Mouse (Mus musculus): ENCODE measurements around the gene Eri3.

The Eri3 gene

DNA sequence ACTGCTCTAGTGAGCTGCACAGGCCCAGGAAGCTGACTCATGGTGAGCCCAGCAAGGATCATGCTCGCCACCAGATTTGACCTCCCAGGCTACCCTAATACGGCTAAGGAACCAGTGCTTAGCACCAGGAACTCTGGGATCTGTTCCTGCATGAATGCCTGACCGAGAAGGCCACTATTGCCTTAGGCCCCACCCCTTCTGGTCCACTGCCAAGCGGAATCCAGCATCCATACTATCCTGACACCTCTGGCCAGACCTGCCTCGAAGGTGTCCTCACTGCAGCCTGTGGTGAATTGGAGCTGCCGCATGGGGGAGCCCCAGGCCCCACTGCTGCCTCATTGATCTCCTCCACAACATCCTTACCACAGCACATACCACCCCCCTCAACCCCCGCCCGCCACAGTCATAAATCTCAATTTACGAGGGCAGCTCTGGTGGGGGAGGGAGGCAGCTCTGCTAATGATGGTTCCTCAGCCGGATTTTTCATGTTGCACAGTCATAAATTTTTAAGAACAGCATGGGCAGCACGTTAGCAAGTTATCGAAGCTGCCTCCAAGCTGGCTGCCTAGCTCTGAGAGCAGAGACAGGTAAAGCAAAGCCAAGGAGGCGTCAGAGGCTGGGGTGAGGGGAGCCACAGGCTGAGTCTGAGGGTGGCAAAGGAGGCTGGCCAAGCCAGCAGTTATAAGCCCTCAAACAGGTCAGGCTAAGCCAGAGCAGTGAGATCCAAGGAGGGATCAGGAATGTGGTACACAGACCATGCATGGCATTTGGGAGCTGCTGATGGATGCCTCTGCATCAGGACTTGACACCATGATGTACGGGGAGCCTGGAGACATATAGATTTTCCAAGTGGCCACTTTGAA, 108.6 kb downstream of the Eri3 start:
- no peak for DNase-seq (ENCODE audit: low spot score in 2 of 2)

DNA sequence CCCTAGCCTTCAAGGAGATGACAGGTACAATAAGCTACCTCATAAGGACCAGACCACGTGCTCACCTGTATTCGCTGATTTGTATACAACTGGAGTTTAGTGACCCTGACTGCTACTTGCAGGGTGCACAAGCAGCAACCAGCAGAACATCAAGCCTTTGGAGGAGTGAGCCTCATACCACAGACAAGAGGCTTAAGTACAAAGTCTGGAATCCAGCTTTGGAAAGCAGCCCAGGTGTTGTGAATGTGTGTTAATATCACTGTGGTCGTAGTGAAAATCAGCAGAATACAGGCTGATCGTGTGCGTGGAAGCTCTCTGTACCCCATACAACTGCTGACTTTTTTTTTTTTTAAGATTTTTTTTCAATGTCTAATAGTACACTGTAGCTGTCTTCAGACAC, 109.8 kb downstream of the Eri3 start:
- no peak for DNase-seq (ENCODE audit: low spot score in 2 of 2)

- no peak for DNase-seq (ENCODE audit: low spot score in 2 of 2)
Measured at GRCm38 (mm10) chr4:117664411-117665137, 114.4 kb downstream of the Eri3 start.

DNA sequence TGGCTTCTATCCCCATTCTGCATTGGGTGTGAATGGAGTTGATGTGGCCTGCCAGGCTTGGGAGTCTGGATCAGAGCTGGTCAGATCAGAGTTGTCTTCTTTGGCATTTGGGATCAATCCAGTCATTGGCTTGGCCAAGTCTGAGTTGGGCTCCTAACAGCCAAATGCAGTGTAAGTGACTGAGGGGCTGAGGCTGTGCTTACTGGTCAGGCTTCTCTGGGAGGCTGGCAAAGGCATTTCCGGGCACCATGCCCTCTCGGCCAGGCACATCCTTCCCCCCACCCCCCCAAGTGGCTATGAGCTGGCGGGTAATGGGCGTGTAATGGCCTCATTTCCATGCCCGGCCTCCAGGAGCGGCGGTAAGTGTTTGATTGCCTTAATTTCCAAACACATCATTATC, 115.4 kb downstream of the Eri3 start:
- DNase-seq (ENCODE audit: low spot score in 2 of 2): no peak

DNA sequence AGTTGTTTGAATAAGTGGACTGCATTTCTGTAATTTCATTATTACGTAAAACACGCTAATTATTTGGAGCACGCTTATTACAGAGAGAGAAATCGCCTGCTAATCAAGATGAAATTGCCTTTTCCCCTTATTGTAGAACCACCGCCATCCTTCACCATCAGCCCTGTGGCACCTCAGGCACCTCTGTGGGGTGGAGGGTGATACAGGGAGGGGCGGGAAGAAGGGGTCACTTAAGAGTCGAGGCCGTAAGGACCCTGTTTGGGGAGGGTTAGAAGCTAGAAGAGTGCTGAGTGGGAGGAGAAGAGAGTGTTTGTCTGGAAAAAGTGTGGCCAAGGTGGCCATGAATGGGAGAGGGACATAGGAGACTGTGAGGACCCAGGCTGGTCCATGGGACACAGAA, 115.9 kb downstream of the Eri3 start:
- DNase-seq (ENCODE audit: low spot score in 2 of 2): no peak

DNA sequence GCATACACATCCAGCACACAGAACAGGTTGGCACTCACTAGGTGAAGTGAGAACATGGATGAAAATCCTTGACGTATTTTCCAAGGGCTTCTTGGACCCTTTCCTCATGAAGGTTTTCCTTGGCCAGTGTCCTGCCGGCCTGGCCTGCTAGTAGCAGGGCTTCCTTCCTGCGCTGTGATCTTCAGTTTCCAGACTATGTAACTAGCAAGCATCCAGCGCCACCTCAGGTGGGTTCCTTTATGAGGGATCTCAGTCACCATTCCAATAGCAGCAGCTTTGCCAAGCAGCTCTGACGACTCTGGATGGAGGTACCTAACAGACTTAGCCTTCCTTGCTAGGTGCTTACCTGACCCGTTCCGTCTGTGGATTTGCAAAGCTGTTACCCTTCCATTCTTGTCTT, 119.7 kb downstream of the Eri3 start:
- no peak for DNase-seq (ENCODE audit: low spot score in 2 of 2)

GRCm38 (mm10) chr4:117672042-117672441, 121.9 kb downstream of the Eri3 start:
- DNase-seq (ENCODE audit: low spot score in 2 of 2): no peak

GRCm38 (mm10) chr4:117673901-117674300, 123.7 kb downstream of the Eri3 start:
- DNase-seq (ENCODE audit: low spot score in 2 of 2): no peak

GRCm38 (mm10) chr4:117676903-117677302, 126.7 kb downstream of the Eri3 start:
- peak; percentile 42 to 60 for DNase-seq (ENCODE audit: low spot score in 2 of 2)

- DNase-seq (ENCODE audit: low spot score in 2 of 2): no peak
Measured at GRCm38 (mm10) chr4:117680963-117681362, 130.8 kb downstream of the Eri3 start.

DNA sequence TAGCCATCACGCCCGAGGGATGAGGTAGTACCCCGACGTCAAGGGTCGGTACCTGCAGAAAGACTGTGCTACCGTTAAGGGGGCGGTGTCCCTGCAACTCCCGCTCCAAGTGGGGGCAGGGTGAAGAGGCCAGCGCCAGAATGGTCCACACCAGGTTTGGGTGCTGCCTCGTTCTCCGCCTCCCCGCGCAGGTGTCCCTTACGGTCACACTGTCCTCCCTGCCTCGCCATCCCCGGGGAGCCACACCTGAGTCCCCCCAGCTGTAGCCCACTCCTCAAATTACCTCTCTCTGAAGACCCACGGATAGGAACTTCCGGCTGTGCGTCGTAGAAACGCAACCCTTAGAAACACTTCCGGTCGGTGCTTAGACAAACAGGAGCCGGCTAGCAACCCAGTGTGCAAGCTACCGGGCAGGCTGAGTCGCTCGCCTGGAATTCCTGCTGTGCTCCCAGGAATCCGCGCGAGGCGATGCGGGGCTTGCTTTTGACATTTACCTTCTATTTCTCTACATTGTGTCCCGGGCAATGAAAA, 131.8 kb downstream of the Eri3 start, which contains the start of gene Dmap1:
Dmap1 (minus strand) TSS at position 343 of the 531 bp plus-strand sequence.
- DNase-seq (ENCODE audit: low spot score in 2 of 2): peak; percentile 76 to 81

DNA sequence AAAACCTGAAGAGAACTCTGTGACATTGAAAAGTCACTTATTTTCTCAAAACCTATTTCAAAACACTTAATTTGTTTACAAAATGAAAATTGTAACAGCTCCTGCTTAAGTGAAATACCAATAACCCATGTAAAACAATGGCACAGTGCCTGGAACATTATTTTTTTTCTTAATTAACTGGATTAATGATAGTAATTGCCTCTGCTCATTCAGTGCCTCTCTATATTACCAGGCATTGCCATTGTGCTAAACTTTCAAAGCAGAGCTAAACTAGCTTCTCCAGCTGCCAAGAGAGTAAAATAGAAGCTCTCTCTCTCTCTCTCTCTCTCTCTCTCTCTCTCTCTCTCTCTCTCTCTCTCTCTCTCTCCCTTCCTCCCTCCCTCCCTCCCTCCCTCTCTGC, 132.3 kb downstream of the Eri3 start:
- DNase-seq (ENCODE audit: low spot score in 2 of 2): no peak

- DNase-seq (ENCODE audit: low spot score in 2 of 2): no peak
Measured at GRCm38 (mm10) chr4:117683048-117683768, 133.0 kb downstream of the Eri3 start.

DNA sequence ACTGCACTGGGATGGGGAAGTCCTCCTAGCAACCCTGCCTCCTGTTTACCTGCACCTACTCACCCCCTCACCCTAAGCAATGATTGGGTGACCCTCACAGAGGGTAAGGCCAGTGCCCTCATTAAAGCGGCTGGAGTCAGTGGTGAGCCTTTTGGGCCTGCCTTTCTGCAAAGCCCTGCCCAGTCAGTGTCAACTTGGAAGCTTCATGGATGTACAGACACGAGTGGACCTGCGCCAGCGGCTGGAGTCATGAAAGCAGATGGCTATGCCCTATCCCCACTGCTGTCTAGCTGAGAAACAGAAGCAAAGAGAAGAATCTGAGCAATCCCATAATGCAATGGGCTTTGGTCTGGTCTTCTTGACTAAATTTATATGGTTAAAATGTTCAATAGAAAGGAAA, 136.2 kb downstream of the Eri3 start:
- DNase-seq (ENCODE audit: low spot score in 2 of 2): no peak

DNA sequence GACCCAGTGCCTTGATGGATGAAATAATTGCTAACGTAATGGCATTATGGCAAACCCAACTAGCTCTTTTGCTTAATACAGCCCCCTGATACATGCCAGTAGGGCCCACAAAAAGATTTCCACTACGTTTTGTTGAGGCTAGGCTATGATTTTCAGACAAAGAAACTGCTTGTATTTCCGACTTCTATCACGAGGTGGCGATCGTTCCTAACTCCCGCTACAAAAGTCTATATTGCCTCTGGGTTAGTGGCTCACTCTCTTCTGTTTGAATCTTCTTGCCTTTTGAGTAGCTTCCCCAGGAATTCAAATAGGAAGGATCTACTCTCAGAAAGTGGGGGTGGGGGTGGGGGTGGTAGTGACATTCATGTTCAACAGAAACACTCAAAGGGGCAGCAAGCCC, 155.2 kb downstream of the Eri3 start:
- DNase-seq (ENCODE audit: low spot score in 2 of 2): peak in 1 of 2 experiments; percentile 17

- DNase-seq (ENCODE audit: low spot score in 2 of 2): no peak
Measured at GRCm38 (mm10) chr4:117708780-117709550, 158.8 kb downstream of the Eri3 start.

GRCm38 (mm10) chr4:117712314-117712713, 162.1 kb downstream of the Eri3 start:
- DNase-seq (ENCODE audit: low spot score in 2 of 2): no peak

- DNase-seq (ENCODE audit: low spot score in 2 of 2): no peak
Measured at GRCm38 (mm10) chr4:117713303-117714098, 163.3 kb downstream of the Eri3 start.
